Mouse (Mus musculus): Measurements from ENCODE around the gene Olfr458. TPM values are rescaled to one million over a fixed set of nuclear protein-coding genes. Genes with fewer than 3 reads are reported as not detected.

Olfr458 gene
- polyA plus RNA-seq, 1 experiment from 2014 or later = not detected

GRCm38 (mm10) chr6:42470542-42470941, 5.5 kb upstream of the Olfr458 start:
- no peaks in the 10 kb centered on the region for H3K9me3 ChIP-seq (replicated peaks; ENCODE audit: control insufficient read depth, low read length)
- 86% methylated on average over 4 of the region's 4 CpGs for WGBS
- no peaks in the 10 kb centered on the region for H3K27me3 ChIP-seq (ENCODE audit: control insufficient read depth, insufficient read depth, low read length)
- H3K4me3 ChIP-seq (ENCODE audit: low read length) = no peak overlapping the region
- no peak for ATAC-seq (replicated peaks; ENCODE audit: extremely low read depth, insufficient read depth, low FRiP score)
- no peak overlapping the region for H3K27ac ChIP-seq (ENCODE audit: low read length)
- no peak overlapping the region for H3K4me2 ChIP-seq (ENCODE audit: low read depth, low read length)
- no peaks in the 10 kb centered on the region for H3K36me3 ChIP-seq (ENCODE audit: control insufficient read depth, insufficient read depth)
- H3K4me1 ChIP-seq (ENCODE audit: control insufficient read depth, insufficient read depth, low read length) = no peaks in the 10 kb centered on the region
- H3K9ac ChIP-seq (ENCODE audit: low read length) = no peak overlapping the region

GRCm38 (mm10) chr6:42447381-42447780, 17.6 kb downstream of the Olfr458 start:
- Histone ChIP-seq H3K9ac (ENCODE audit: low read length) (no peak overlapping the region), H3K27me3 (ENCODE audit: control insufficient read depth, insufficient read depth, low read length) (no peaks in the 10 kb centered on the region), H3K4me2 (ENCODE audit: low read depth, low read length) (no peak overlapping the region), H3K4me1 (ENCODE audit: control insufficient read depth, insufficient read depth, low read length) (no peaks in the 10 kb centered on the region), H3K9me3 (replicated peaks; ENCODE audit: control insufficient read depth, low read length) (no peaks in the 10 kb centered on the region), H3K4me3 (ENCODE audit: low read length) (no peak overlapping the region), H3K27ac (ENCODE audit: low read length) (no peak overlapping the region), H3K36me3 (ENCODE audit: control insufficient read depth, insufficient read depth) (no peaks in the 10 kb centered on the region)
- ATAC-seq (replicated peaks; ENCODE audit: extremely low read depth, insufficient read depth, low FRiP score) = no peak
- WGBS = 71% methylated on average over 2 of the region's 2 CpGs

GRCm38 (mm10) chr6:42444491-42444890, 20.5 kb downstream of the Olfr458 start:
- no peak overlapping the region for H3K27ac ChIP-seq (ENCODE audit: low read length)
- 65% methylated on average over 2 of the region's 2 CpGs for WGBS
- H3K4me2 ChIP-seq (ENCODE audit: low read depth, low read length) = no peak overlapping the region
- H3K36me3 ChIP-seq (ENCODE audit: control insufficient read depth, insufficient read depth) = no peaks in the 10 kb centered on the region
- H3K4me1 ChIP-seq (ENCODE audit: control insufficient read depth, insufficient read depth, low read length) = 0 out of 2 replicates have a peak, but pooled peaks cover 3% of the 10 kb centered on the region
- no peaks in the 10 kb centered on the region for H3K9me3 ChIP-seq (replicated peaks; ENCODE audit: control insufficient read depth, low read length)
- no peak overlapping the region for H3K9ac ChIP-seq (ENCODE audit: low read length)
- H3K4me3 ChIP-seq (ENCODE audit: low read length) = no peak overlapping the region
- ATAC-seq (replicated peaks; ENCODE audit: extremely low read depth, insufficient read depth, low FRiP score) = no peak
- no peaks in the 10 kb centered on the region for H3K27me3 ChIP-seq (ENCODE audit: control insufficient read depth, insufficient read depth, low read length)

- WGBS = 43% methylated on average over 2 of the region's 2 CpGs
- no peaks in the 10 kb centered on the region for H3K27me3 ChIP-seq (ENCODE audit: control insufficient read depth, insufficient read depth, low read length)
- H3K4me1 ChIP-seq (ENCODE audit: control insufficient read depth, insufficient read depth, low read length) = 0 out of 2 replicates have a peak, but pooled peaks cover 3% of the 10 kb centered on the region
- no peak overlapping the region for H3K9ac ChIP-seq (ENCODE audit: low read length)
- H3K27ac ChIP-seq (ENCODE audit: low read length) = no peak overlapping the region
- no peaks in the 10 kb centered on the region for H3K36me3 ChIP-seq (ENCODE audit: control insufficient read depth, insufficient read depth)
- no peaks in the 10 kb centered on the region for H3K9me3 ChIP-seq (replicated peaks; ENCODE audit: control insufficient read depth, low read length)
- no peak overlapping the region for H3K4me3 ChIP-seq (ENCODE audit: low read length)
- no peak for ATAC-seq (replicated peaks; ENCODE audit: extremely low read depth, insufficient read depth, low FRiP score)
- H3K4me2 ChIP-seq (ENCODE audit: low read depth, low read length) = no peak overlapping the region
Measured at GRCm38 (mm10) chr6:42441395-42441794, 23.6 kb downstream of the Olfr458 start.

- no peaks in the 10 kb centered on the region for H3K36me3 ChIP-seq (ENCODE audit: control insufficient read depth, insufficient read depth)
- H3K4me2 ChIP-seq (ENCODE audit: low read depth, low read length) = no peak overlapping the region
- no peaks in the 10 kb centered on the region for H3K4me1 ChIP-seq (ENCODE audit: control insufficient read depth, insufficient read depth, low read length)
- no peaks in the 10 kb centered on the region for H3K27me3 ChIP-seq (ENCODE audit: control insufficient read depth, insufficient read depth, low read length)
- H3K4me3 ChIP-seq (ENCODE audit: low read length) = no peak overlapping the region
- H3K9me3 ChIP-seq (replicated peaks; ENCODE audit: control insufficient read depth, low read length) = no peaks in the 10 kb centered on the region
- no peak overlapping the region for H3K9ac ChIP-seq (ENCODE audit: low read length)
- 74% methylated on average over 2 of the region's 2 CpGs for WGBS
- no peak overlapping the region for H3K27ac ChIP-seq (ENCODE audit: low read length)
- no peak for ATAC-seq (replicated peaks; ENCODE audit: extremely low read depth, insufficient read depth, low FRiP score)
Measured at GRCm38 (mm10) chr6:42435490-42435889, 29.5 kb downstream of the Olfr458 start.

GRCm38 (mm10) chr6:42434446-42434845, 30.6 kb downstream of the Olfr458 start, which contains the start of gene Tas2r126:
Gene Tas2r126 (plus strand): TSS chr6:42434535.
- ATAC-seq (replicated peaks; ENCODE audit: extremely low read depth, insufficient read depth, low FRiP score) = no peak
- H3K9ac ChIP-seq (ENCODE audit: low read length) = no peak within 1 kb of the TSS
- H3K27ac ChIP-seq (ENCODE audit: low read length) = no peak within 1 kb of the TSS
- no peak within 1 kb of the TSS for H3K4me3 ChIP-seq (ENCODE audit: low read length)
- no peaks in the 10 kb centered on the region for H3K9me3 ChIP-seq (replicated peaks; ENCODE audit: control insufficient read depth, low read length)
- no peaks in the 10 kb centered on the region for H3K36me3 ChIP-seq (ENCODE audit: control insufficient read depth, insufficient read depth)
- no peaks in the 10 kb centered on the region for H3K27me3 ChIP-seq (ENCODE audit: control insufficient read depth, insufficient read depth, low read length)
- no peak within 1 kb of the TSS for H3K4me2 ChIP-seq (ENCODE audit: low read depth, low read length)
- WGBS = 48% methylated on average over 6 of the region's 6 CpGs
- H3K4me1 ChIP-seq (ENCODE audit: control insufficient read depth, insufficient read depth, low read length) = no peaks in the 10 kb centered on the region

- H3K27ac ChIP-seq (ENCODE audit: low read length) = no peak overlapping the region
- H3K4me3 ChIP-seq (ENCODE audit: low read length) = no peak overlapping the region
- H3K4me2 ChIP-seq (ENCODE audit: low read depth, low read length) = no peak overlapping the region
- no peaks in the 10 kb centered on the region for H3K27me3 ChIP-seq (ENCODE audit: control insufficient read depth, insufficient read depth, low read length)
- no peaks in the 10 kb centered on the region for H3K4me1 ChIP-seq (ENCODE audit: control insufficient read depth, insufficient read depth, low read length)
- no peak for ATAC-seq (replicated peaks; ENCODE audit: extremely low read depth, insufficient read depth, low FRiP score)
- WGBS = 46% methylated on average over 2 of the region's 2 CpGs
- no peaks in the 10 kb centered on the region for H3K9me3 ChIP-seq (replicated peaks; ENCODE audit: control insufficient read depth, low read length)
- H3K9ac ChIP-seq (ENCODE audit: low read length) = no peak overlapping the region
- H3K36me3 ChIP-seq (ENCODE audit: control insufficient read depth, insufficient read depth) = no peaks in the 10 kb centered on the region
Measured at GRCm38 (mm10) chr6:42433554-42433953, 31.4 kb downstream of the Olfr458 start.

- no peak for ATAC-seq (replicated peaks; ENCODE audit: extremely low read depth, insufficient read depth, low FRiP score)
- H3K27ac ChIP-seq (ENCODE audit: low read length) = no peak overlapping the region
- H3K4me3 ChIP-seq (ENCODE audit: low read length) = no peak overlapping the region
- H3K36me3 ChIP-seq (ENCODE audit: control insufficient read depth, insufficient read depth) = no peaks in the 10 kb centered on the region
- H3K9me3 ChIP-seq (replicated peaks; ENCODE audit: control insufficient read depth, low read length) = no peaks in the 10 kb centered on the region
- no peaks in the 10 kb centered on the region for H3K27me3 ChIP-seq (ENCODE audit: control insufficient read depth, insufficient read depth, low read length)
- H3K9ac ChIP-seq (ENCODE audit: low read length) = no peak overlapping the region
- no peaks in the 10 kb centered on the region for H3K4me1 ChIP-seq (ENCODE audit: control insufficient read depth, insufficient read depth, low read length)
- H3K4me2 ChIP-seq (ENCODE audit: low read depth, low read length) = no peak overlapping the region
- 57% methylated on average over 4 of the region's 4 CpGs for WGBS
Measured at GRCm38 (mm10) chr6:42426337-42426736, 38.7 kb downstream of the Olfr458 start.

GRCm38 (mm10) chr6:42424472-42424871, 40.5 kb downstream of the Olfr458 start:
- Histone ChIP-seq H3K4me2 (ENCODE audit: low read depth, low read length) (no peak overlapping the region), H3K4me3 (ENCODE audit: low read length) (no peak overlapping the region), H3K36me3 (ENCODE audit: control insufficient read depth, insufficient read depth) (no peaks in the 10 kb centered on the region), H3K9me3 (replicated peaks; ENCODE audit: control insufficient read depth, low read length) (no peaks in the 10 kb centered on the region), H3K4me1 (ENCODE audit: control insufficient read depth, insufficient read depth, low read length) (no peaks in the 10 kb centered on the region), H3K9ac (ENCODE audit: low read length) (no peak overlapping the region), H3K27me3 (ENCODE audit: control insufficient read depth, insufficient read depth, low read length) (no peaks in the 10 kb centered on the region), H3K27ac (ENCODE audit: low read length) (no peak overlapping the region)
- ATAC-seq (replicated peaks; ENCODE audit: extremely low read depth, insufficient read depth, low FRiP score) = no peak
- 84% methylated on average over 3 of the region's 3 CpGs for WGBS

GRCm38 (mm10) chr6:42421439-42421838, 43.6 kb downstream of the Olfr458 start:
- Histone ChIP-seq H3K9ac (ENCODE audit: low read length) (no peak overlapping the region), H3K4me1 (ENCODE audit: control insufficient read depth, insufficient read depth, low read length) (no peaks in the 10 kb centered on the region), H3K9me3 (replicated peaks; ENCODE audit: control insufficient read depth, low read length) (no peaks in the 10 kb centered on the region), H3K27ac (ENCODE audit: low read length) (no peak overlapping the region), H3K27me3 (ENCODE audit: control insufficient read depth, insufficient read depth, low read length) (no peaks in the 10 kb centered on the region), H3K4me2 (ENCODE audit: low read depth, low read length) (no peak overlapping the region), H3K36me3 (ENCODE audit: control insufficient read depth, insufficient read depth) (no peaks in the 10 kb centered on the region), H3K4me3 (ENCODE audit: low read length) (no peak overlapping the region)
- WGBS = 77% methylated on average over 2 of the region's 2 CpGs
- ATAC-seq (replicated peaks; ENCODE audit: extremely low read depth, insufficient read depth, low FRiP score) = no peak

Measured in heart, embryonic 16.5 days (tissue).